Mouse (Mus musculus) ovary, postnatal 36 days (tissue): ENCODE measurements at regions not wholly inside any gene's neighbourhood (a gene's known extent, or its start where the extent isn't known, plus 50 kb on each side); places are given as distances from the start of the nearest gene placed in this dataset.

Experiments
- DNase-seq: peaks from one replicate; pipeline ENCODE4 v3.0.0; 2022; ENCODE audit warnings: low spot score, mixed read lengths

DNA sequence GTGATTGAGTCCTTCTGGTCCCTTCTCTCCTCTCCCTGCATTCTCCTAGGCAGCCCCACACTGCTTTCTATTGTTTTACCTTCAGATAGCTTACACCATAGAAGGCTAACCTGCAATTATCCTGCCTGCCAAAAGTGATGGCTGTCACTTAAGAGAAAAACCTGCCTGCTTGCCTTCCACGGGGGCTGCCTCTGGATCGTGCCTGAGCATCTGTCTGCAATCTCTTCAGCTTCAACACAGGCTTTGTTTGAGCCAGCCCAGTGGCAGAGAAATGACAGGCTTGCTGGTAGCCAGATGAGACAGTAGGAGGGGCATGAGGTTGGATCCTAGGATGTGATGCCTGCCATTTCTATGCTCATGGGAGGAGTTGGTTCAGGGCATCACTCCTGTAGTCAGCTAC, 345.2 kb upstream of the Tshz3 start:
- DNase-seq: no peak

- no peak for DNase-seq
These were observed 347.3 kb upstream of the Tshz3 start for GRCm38 (mm10) chr7:36350616-36351015.

DNA sequence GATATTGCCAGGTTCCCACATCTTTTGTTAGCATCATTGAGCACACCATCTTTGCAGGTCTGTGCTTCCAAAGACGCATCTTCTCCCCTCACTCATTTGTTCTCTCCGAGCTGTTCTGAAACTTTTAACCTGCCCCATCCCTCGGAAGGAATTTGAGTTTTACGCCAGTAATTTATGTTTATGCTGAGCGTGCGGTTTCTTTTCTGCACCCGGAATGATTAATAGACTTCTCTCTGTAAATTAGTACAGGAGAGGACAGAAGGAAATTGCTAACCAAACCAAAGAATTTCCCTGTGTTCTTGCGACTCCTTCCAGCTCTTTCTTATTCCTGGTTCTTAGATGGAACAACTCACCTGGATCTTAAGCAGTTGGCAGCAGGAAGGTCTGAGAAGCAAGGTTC, 349.7 kb upstream of the Tshz3 start:
- DNase-seq: no peak

GRCm38 (mm10) chr7:36334857-36335256, 363.1 kb upstream of the Tshz3 start:
- no peak for DNase-seq

- no peak for DNase-seq
These were observed 363.8 kb upstream of the Tshz3 start for GRCm38 (mm10) chr7:36334091-36334490.

GRCm38 (mm10) chr7:36332633-36333032, 365.3 kb upstream of the Tshz3 start:
- DNase-seq: no peak

GRCm38 (mm10) chr7:36328141-36328540, 369.8 kb upstream of the Tshz3 start:
- no peak for DNase-seq

- DNase-seq: no peak
These were observed 373.9 kb upstream of the Tshz3 start for GRCm38 (mm10) chr7:36324035-36324434.

DNA sequence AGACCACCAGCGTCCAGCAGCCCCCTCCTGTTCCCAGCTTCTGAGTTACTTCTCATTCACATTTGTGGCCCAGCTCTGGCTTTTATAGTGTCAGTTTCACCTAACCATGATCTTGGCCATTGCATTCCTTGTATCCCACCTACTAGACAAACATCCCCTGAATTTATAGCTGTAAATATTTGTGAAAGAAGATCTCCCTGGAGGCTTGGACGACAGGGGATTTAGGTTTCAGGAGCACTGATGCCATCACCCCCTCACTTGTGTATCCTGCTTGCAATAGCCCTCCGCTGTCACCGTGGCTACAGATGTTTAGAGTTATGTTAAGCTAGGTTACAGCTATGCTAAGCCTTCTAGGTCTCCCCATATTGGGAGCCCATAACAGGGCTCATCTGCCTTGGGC, 375.7 kb upstream of the Tshz3 start:
- DNase-seq: no peak

- DNase-seq: peak; percentile 19
These were observed 380.3 kb upstream of the Tshz3 start for GRCm38 (mm10) chr7:36317466-36318212.

DNA sequence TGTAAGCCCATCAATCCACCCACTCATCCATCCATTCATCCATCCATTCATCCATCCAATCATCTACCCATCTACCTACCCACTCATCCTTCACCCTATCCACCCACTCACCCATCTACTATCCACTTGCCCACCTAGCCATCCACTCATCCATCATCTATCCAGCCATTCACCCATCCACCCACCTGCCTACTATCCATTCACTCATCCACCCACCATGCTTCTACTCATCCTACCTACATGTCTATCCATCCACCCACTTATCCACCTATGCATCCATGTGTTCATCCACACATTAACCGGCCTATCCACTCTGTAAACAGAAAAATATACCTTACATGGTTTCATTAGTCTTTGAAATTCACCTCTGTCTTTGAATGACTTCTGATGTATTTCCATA, 384.2 kb upstream of the Tshz3 start:
- no peak for DNase-seq

DNA sequence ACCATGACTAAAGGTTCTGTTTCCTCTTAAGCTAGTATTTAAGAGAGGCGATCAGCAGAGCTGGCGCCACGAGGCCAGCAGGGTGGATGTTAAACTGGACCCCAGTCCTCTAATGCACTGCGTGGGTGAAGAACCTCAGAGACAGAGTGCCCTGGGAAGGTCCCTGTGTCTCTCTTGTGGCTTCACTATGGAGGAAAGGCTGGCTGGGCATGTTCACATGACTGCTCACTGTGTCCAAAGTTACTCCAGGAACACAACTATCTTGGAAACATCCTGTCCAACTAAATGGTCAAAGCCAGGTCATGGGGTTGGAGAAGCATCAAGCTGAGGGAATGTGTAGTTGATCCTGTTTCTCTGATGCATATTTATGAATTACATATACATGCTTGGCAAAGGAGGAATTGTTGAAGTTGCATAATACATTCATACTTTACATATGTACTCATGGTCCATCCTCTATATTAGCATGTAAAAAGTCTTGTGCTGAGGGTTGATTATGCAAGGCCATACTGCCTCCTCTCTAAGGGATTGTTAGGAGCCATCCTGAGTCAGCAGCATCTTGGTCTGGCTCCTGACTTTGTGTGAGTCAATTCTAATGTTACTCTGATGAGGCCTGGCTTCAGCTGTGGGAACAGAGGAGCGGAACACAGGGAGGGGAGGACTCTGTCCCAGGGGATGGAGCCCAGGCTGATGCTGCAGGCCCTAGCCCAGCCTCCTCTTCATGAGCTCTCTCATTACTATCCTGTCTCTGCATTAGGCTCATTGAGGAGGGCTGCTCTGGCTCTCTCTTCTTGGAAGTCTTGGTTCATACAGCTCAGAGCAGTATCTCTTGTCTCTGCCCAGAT, 387.9 kb upstream of the Tshz3 start:
- no peak for DNase-seq

DNA sequence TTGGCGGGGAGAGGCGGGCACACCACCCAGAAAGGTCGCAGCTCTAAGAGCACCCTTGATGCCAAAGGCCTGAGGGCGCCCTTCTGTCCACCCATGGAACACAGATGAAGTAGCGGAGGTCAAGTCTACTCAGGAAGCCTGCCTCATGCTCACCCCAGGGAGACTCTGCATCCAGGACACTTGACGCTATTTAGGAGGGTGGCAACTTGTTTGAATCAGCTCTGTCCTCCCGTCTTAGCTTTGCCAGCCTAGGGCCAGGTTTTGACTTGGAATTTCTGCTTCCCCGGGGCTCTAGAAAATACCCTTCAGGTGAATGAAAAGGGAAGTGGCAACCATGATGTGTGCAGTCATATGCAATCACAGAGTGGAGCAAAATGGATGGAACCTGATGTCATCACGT, 389.2 kb upstream of the Tshz3 start:
- DNase-seq: no peak

GRCm38 (mm10) chr7:36308106-36308620, 389.8 kb upstream of the Tshz3 start:
- no peak for DNase-seq

- no peak for DNase-seq
These were observed 420.6 kb upstream of the Tshz3 start for GRCm38 (mm10) chr7:36277275-36277674.

DNA sequence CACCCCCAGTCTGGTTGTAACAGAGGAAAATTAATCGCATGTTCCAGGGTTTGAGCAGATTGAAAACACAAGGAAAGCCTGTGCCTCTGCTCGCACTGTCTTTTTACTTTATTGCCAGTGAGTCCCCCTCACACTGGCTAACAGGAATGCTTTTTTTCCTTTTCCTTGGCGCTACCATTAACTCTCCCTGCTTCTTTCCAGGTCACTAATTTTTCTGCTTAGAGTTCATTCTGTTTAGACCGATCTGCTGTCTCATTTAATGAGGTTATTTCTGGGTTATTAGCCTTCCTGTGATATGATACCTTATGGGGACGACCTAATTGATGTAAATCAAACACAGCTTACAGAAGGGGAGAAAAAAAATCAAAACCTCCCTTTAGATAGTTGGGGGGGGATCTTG, 429.0 kb upstream of the Tshz3 start:
- no peak for DNase-seq

GRCm38 (mm10) chr7:36265163-36265823, 432.6 kb upstream of the Tshz3 start:
- DNase-seq: no peak

GRCm38 (mm10) chr7:36262124-36262710, 435.7 kb upstream of the Tshz3 start:
- DNase-seq: no peak

GRCm38 (mm10) chr7:36257102-36257501, 440.8 kb upstream of the Tshz3 start:
- no peak for DNase-seq

DNA sequence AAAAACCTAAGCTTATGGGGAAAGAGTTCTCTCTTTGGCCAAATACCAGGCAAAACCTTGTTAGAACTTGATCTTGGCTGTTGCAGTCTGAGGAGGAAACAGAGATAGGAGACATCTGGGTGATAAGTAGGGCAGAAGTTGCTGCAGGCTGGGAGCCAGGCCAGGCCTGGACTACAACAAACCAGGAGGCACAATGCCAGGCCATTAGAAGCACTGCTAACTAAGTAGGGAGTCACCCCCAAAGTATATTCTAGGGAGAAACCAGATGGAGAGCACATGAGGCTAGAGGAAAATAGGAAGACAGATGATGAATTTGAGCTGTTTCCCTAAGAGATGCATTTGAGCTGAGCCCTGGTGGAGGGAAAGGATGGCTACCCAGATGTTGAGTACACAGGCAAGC, 444.6 kb upstream of the Zfp507 start:
- DNase-seq: peak; percentile 21

- DNase-seq: no peak
These were observed 433.9 kb upstream of the Zfp507 start for GRCm38 (mm10) chr7:36236673-36237072.

GRCm38 (mm10) chr7:36229031-36229430, 426.2 kb upstream of the Zfp507 start:
- no peak for DNase-seq
